Mouse (Mus musculus) ZHBTc4 (cell line): ENCODE measurements around the gene Lrrfip2.

Experiments used
- DNase-seq: peaks from one replicate; pipeline ENCODE4 v3.0.0-alpha.2; 2011; ENCODE audit warnings: low read depth, low spot score

Lrrfip2 gene

GRCm38 (mm10) chr9:111216424-111216823 lies 99.0 kb downstream of the Lrrfip2 start:
- no peak for DNase-seq

DNA sequence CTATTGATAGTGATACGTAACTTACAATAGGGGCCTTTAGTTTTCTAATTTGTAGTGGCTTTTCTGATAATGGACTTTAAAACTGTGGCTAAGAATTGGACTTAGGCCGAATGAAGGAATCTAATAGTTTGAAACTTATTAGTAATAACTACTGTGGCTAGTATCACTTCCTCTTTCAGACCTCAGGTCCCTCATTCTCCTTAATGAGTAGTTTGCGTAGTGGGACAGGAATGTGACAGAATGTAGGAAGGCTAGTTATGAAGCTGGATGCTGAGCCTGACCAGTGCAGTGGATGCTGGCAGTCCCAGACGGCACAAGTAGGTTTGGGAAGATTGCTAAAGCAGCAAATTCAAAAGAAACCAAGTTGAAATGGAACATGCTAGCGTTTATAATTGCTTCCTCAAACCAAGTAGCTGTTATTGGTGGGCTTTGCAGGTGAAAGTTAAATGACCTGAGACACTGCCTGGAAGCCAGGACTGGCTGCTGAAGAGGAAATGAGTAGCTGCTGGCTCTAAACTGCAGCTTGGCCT lies 103.2 kb downstream of the Lrrfip2 start:
- no peak for DNase-seq

DNA sequence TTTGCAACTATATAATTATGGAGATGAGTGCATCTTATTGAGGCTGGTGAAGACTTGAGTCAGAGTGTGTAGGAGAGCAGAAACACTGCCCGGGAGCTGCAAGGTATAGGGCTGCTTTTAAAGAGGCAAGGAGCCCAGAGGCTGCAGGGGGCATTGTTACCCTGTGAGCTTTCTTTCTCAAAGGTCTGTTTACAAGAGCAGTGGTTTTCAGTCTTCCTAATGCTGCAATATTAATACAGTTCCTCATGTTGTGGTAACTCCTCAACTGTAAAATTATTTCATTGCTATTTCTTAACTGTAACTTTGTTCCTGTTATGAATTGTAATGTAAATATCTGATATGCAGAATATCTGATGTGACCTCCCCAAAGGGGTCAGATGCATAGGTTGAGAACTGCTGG lies 104.2 kb downstream of the Lrrfip2 start:
- no peak for DNase-seq

DNA sequence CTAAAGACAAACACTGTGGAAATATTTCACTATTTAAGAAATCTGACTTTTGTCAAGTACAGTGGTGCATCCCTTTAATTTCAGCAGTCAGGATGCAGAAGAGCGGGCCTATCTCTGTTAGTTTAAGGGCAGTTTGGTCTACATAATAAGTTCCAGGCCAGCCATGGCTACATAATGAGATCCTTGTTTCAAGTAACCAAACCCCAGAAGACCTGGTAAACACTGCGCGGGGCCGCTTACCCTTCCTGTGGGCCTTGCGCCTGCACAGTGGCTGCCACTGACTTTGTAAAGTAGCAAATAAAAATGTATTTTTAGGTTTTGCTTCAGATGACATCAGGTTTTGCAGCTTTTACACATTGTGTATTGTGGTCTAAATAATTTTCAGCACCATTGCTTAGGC lies 106.0 kb downstream of the Lrrfip2 start:
- no peak for DNase-seq

DNA sequence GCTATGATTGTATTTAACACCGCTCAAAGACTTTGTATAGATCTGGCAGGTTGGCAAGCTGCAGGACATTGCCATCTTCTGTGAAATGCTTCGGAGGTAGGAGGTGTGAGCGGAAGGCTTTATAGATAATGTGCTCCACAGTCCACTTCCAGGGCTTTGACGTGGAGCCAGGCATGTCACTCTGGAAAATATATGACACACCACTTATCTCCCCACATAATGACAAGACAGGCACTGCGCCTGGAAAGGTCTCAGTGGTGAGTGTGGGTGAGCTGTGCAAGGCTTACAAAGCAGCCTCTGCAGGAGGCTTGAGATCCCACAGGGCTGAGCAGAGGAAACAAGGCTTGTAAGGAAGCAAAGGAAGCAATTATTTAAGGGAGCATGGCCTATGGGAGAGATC lies 111.1 kb downstream of the Lrrfip2 start:
- no peak for DNase-seq

DNA sequence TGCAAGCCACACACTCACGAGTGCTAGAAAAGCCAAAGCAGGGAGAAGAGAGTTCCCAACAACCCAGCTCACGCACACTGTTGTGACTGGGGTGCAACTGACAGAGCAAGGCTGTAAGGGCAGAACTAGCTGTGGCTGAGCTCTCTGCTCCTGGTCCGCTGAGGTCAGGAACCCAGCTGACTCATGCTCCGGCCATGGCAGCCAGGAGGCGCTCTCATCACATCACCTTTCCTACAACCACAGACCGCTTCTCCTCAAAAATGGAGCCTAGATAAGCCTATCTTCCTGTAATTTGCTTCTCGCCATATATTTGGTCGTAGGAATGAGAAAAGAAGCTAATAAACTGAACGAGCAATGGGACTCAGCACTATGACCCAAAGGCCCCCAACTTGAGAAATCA lies 117.3 kb downstream of the Lrrfip2 start:
- peak; percentile 64 for DNase-seq

DNA sequence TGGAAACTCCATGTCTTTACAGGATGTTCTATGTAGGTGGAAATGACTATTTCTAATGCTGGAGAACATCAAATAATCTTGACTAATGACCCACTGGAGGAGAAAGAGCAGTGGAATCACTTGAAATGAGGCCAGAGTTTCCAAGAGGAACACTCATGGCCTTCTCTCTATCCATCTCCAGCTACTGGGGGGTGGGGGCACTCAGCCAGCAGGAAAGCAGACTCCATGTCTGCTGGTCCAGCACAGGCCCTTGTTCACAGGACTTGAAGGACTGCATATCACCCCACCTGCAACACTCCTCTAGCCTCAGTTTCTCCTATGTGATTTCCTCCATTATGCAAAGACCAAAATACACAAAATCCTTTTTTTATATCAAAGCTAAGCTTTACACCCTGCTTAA lies 120.3 kb downstream of the Lrrfip2 start:
- no peak for DNase-seq

DNA sequence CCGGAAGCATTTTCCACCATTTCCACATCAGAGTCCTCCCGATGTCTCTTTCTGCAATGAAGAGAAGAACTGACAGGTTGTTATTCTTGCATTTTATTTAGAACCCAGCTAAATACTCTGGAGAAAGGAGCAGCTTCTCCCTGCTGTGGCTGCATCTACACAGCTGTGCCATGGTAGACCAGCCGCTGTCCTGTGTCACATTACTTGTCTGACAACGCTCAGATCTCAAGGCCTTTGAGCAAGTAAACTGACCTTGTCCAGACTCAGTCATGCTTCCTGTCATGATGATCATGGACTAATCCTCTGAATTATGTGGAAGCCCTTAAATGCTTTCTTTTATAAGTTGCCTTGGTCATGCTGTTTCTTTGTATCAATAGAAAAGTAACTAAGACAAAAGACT lies 122.4 kb downstream of the Lrrfip2 start:
- no peak for DNase-seq

GRCm38 (mm10) chr9:111243384-111243783 lies 126.0 kb downstream of the Lrrfip2 start:
- peak; percentile 80 for DNase-seq

DNA sequence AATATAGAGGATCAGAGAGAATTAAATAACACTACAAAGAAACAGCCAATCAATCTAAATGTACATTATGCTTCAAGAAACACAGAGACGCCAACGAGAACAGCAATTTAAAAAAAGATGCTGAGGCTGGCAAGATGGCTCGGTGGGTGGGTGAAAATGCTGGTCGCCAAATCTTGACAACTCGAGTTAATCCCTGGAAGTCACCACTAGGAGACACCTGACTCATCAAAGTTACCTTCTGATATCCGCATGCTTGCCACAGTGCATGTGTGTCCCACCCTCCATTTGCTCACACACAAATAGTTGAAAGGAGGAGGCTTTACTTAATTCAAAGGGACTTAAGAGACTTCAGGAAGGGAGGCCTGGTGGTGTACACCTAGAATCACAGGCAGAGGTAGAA lies 128.2 kb downstream of the Lrrfip2 start:
- peak; percentile 79 for DNase-seq

DNA sequence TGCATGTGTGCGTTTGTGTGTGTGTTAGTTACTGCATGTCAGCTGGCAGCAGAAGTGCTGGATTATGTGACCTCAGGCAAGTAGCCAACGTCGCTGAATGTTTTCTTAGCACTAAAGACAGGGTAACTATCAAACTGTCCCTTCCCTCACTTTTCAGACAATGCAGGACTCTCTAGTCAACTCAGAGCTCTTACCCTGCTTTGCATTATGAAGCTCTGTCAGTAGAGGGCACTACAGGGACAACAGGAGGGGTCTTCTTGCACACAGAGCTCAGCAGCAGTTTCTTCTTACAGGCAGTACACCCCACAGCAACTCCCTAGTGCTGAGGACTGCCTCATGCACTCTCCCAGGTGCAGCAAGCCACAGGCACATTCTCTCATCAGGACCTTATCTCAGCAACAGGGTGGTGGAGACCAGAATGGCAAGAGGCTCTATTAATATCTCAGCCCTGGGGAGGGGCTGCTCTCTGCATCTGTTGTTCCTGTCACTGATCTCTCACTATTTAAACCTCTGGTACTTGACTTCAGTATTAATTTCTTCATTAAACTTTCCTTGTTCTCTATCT lies 130.4 kb downstream of the Lrrfip2 start:
- peak; percentile 70 for DNase-seq

DNA sequence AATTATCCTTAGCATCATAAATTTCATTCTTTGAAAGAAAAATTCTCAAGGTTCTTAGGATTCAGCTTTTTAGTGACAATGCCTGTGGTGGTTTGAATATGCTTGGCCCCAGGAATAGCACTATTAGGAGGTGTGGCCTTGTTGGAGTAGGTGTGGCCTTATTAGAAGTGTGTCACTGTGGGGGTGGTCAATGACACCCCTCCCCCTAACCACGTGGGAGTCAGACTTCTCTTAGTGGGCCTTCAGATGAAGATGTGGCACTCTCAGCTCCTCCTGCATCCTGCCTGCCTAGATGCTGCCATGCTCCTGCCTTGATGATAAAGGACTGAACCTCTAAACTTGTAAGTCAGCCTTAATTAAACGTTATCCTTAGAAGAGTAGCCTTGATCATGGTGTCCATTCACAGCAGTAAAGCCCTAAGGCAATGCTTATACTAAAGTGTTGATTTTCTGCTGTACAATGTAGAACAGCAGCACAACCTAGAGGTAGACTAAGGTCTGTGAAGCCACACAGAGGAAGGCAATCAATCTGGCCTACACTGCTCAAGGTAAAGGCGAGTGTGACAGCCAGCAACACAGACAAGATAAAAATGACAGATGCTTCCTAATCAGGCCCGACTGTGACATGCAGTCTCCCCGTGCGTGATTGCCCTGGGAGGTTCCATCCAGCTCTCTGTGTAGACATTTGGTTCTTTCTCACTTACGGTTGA lies 134.9 kb downstream of the Lrrfip2 start:
- peak; percentile 76 for DNase-seq

- DNase-seq = no peak
These were observed 143.1 kb downstream of the Lrrfip2 start for GRCm38 (mm10) chr9:111260360-111260985.

GRCm38 (mm10) chr9:111261356-111261755 lies 144.0 kb downstream of the Lrrfip2 start:
- DNase-seq = no peak

GRCm38 (mm10) chr9:111267998-111268397 lies 150.6 kb downstream of the Lrrfip2 start:
- DNase-seq = no peak

DNA sequence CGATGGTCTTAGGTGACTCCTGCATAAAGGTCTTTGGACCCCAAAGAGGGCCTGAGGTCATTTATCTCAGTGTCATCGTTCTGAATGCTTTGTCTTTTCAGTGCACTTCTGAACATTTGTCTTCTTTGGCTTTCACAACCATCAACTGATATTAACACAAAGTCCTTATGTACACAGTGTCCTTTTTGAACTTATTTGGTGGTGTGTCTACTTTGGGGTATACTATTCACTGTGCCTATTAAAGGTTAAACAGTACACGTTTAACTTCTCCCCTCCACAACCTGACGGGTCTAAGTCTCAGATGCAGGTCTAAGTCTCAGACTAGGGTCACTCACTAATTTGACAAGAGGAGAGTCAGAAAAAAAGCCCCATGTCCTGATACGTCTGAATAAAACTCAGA lies 153.2 kb downstream of the Lrrfip2 start:
- no peak for DNase-seq

GRCm38 (mm10) chr9:111271056-111271433 lies 153.7 kb downstream of the Lrrfip2 start:
- DNase-seq = peak; percentile 75

DNA sequence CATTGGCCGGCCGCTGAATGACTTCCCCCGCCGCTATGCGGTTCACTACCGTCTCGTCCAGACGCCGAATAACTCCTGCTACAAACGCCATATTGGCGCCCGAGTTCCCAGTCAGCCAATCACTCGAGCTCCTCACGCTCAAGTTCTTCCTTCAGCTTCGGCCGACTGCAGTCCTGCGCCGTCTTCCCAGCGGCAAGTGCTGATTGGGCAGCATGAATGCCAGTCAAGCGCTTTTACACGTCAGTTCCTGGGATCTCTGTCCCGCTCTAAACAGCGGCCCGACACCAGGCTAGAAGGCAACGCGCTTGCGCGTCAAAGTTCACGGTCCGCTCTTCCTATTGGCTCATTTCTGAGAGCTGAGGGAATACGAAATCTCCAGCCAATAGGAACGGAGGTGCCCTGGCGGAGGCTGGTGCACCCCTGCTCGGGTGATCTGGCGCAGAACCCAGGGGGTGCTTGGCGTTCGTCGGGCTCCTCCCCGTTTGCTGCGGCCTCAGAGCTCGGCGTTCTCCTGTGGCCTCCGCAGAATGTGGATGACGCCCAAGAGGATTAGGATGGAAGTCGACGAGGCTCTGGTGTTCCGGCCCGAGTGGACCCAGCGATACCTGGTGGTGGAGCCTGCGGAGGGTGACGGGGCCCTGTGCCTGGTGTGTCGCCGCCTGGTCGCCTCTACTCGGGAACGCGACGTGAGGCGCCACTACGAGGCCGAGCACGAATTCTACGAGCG lies 154.2 kb downstream of the Lrrfip2 start, which contains the start of the genes Mlh1 and Epm2aip1:
Gene Mlh1 (minus strand): TSS at position 358 of the 727 bp plus-strand sequence.
Gene Epm2aip1 (plus strand): TSS at position 496 of the 727 bp plus-strand sequence.
- DNase-seq = peak; percentile 100

DNA sequence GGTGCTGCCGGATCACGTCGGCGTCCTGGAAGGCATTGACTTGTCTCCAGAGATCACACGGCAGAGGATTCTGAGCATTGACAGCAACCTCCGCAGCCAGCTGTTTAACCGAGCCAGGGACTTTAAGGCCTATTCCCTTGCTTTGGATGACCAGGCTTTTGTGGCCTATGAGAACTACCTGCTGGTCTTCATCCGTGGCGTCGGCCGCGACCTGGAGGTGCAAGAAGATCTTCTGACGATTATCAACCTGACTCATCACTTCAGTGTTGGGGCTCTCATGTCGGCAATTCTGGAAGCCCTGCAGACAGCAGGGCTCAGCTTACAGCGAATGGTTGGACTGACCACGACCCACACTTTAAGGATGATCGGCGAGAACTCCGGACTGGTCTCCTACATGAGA lies 155.0 kb downstream of the Lrrfip2 start:
- no peak for DNase-seq

DNA sequence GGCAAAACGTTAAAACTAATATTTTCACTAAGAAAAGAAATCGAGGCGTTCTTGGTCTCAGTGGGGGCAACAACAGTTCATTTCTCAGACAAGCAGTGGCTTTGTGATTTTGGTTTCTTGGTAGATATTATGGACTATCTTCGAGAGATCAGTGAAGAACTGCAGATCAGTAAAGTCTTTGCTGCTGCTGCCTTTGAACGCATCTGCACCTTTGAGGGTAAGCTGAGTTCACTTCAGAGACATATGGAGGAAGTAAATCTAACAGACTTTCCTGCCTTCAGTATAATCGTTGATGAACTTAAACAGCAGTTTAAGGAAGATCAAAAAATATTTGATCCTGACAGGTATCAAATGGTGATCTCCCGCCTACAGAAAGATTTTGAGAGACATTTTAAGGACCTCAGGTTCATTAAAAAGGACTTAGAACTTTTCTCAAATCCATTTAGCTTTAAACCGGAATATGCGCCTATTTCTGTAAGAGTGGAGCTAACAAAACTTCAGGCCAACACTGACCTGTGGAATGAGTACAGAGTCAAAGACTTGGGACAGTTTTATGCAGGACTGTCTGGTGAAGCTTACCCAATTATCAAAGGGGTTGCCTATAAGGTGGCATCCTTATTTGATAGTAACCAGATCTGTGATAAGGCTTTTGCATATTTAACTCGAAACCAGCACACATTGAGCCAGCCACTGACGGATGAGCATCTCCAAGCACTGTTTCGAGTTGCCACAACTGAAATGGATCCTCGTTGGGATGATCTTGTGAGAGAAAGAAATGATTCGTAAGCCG lies 155.8 kb downstream of the Lrrfip2 start:
- DNase-seq = no peak

DNA sequence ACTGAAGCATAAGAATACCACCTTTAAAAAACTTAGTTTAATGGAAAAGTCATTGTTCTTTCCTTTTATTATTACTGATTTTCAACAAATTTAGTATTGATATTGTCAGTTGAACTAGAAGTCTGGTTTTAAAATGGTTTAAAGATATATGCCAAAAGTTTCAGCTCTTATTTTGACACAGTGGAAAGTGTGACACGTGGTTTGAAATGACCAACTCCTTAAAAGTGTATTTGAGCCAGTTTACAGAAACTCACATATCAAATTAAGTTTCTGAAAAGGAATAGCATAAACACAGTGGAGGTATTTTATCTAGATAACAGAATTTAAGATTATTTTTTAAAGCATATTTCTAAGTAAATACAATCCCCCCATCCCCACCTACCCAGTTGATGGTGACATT lies 156.6 kb downstream of the Lrrfip2 start:
- DNase-seq = no peak
